Mouse (Mus musculus) splenic B cell, adult 2 months (primary cell): Measurements from ENCODE around the gene Gnaq.
A peak's percentile ranks its signal among the peaks of the same experiment; 100 is the strongest.
"Not testable (repeated sequence)": the region's sequence is repeated elsewhere in the genome, so short reads cannot be mapped to it uniquely, and the experiment has no call there.

ENCODE experiments used
- DNase-seq: peaks from one replicate; pipeline ENCODE4 v3.0.0-alpha.2; 2011; ENCODE audit warnings: low read depth, low spot score
- H3K27me3 ChIP-seq: 2 replicates; pipeline ENCODE4 v1.6.1; 2012; ENCODE audit warnings: mild to moderate bottlenecking, low read length, moderate library complexity, mixed read lengths; ENCODE audit not compliant: control insufficient read depth, poor library complexity, insufficient read depth, severe bottlenecking
- H3K36me3 ChIP-seq: 2 replicates; pipeline ENCODE4 v1.6.1; 2012; ENCODE audit warnings: mild to moderate bottlenecking, low read length, moderate library complexity, mixed read lengths; ENCODE audit not compliant: control insufficient read depth, poor library complexity, insufficient read depth, severe bottlenecking

The Gnaq gene

DNA sequence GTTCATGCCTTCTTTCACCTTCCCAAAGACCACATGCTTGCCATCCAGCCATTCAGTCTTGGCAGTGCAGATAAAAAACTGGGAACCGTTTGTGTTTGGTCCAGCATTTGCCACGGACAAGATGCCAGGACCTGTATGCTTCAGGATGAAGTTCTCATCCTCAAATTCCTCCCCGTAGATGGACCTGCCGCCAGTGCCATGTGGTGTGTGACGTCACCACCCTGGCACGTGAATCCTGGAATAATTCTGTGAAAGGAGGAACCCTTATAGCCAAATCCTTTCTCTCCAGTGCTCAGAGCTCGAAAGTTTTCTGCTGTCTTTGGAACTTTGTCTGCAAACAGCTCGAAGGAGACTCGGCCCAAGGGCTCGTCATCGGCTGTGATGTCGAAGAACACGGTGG, 31.8 kb downstream of the Gnaq start:
- not testable (repeated sequence) for DNase-seq, H3K36me3 ChIP-seq, H3K27me3 ChIP-seq

DNA sequence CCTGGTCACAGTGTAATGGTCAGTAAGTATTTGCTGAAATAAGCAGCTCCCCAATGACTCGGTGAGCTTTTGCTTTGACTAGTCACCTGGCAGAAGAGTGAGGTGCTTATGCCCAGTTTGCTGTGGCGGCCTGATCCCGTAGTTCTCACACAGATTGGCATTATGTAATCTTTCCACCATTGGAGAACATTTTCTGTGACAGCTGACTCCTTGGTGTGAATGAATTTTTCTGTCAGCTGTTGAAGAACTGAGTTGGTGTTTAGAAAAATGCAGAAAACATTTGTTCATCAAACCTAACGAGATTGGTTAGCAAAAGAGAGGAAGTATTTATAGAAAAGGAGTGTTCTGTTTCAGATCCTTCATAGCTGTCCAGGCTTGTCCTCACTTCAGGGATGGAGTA, 34.6 kb downstream of the Gnaq start:
- H3K27me3 ChIP-seq = no peaks in the 10 kb centered on the region
- H3K36me3 ChIP-seq = no peaks in the 10 kb centered on the region
- DNase-seq = no peak

DNA sequence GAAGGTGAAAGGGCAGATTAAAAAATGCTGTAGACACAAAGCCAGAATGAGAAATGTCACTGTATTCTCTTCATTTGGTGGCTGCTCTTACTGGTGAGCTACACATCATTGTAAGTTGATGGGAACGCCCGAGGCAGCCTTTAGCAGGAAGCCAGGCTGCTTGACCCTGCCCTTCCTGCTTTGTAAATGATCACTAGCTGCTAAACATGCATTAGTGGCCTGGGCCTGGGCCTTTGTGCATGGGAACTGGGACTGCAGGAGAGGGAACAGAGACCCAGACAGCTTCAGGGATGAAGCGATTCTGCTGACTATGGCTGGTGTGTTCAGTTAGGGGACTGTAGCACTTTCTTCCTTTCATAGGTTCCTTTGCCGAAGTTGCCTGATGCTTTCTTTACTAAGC, 35.6 kb downstream of the Gnaq start:
- no peak for DNase-seq
- Histone ChIP-seq H3K27me3 (no peaks in the 10 kb centered on the region), H3K36me3 (no peaks in the 10 kb centered on the region)

DNA sequence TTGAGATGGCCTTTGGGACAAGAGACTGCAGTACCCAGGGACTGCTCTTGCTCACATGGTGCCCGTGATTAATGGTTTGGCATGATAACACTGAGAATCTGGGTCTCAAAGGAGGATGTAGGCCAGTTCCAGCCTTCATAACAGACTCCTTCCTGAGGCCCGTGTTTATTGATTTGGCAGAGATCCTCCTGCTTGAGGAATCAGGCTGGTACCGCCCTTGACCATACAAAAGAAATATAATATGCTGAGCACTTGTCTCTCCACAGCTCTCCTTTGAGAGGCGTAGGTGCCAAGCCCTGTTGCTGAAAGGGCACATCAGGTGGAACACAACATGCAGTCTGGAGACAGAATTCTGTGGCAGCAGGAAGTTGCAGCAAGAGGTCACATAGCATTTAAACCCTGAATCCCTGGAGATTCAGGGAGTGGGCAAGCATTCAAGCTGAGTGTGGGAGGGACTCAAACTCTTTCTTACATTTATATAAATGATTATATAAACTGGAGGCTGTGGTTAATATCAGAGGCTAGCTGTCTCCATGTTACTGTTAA, 36.1 kb downstream of the Gnaq start:
- DNase-seq = no peak
- no peaks in the 10 kb centered on the region for H3K27me3 ChIP-seq
- no peaks in the 10 kb centered on the region for H3K36me3 ChIP-seq

DNA sequence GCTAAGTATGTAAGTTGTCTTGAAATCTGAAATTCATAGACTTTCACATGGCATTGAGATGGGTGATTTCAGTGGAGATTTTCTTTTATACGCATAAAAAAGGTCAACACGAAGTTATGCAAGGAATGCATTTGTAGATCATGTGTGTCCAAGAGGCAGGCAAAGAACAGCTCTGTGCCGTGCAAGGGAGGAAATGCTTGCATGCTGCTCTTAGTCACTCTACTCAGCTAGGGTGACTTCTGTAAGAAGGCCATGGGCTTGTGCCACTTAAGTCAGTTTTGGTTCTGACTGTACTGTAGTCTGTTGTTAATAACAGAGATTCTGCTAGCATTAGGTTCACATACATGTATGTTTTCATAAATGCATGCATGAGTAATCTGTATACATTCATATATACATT, 38.1 kb downstream of the Gnaq start:
- no peaks in the 10 kb centered on the region for H3K36me3 ChIP-seq
- no peak for DNase-seq
- H3K27me3 ChIP-seq = no peaks in the 10 kb centered on the region

DNA sequence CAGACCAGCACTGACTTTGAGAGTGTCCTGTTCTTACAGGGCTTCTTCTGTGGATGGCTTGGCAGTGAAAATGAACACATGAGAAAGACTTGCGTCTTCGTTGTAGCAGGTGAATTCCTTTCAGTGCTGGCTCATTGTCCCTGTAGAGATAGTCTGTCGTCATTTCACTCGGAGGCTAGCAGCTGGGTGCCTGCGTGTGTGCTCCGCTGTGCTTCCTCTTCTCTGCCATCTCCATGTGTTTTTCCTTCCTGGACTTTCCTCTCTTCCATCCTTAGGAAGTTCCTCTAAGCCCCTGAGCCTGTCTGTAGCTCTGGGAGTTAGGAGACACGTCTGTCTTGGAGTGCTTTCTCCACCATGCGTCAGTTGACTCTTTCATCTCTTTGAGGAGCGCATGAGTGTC, 41.1 kb downstream of the Gnaq start:
- H3K27me3 ChIP-seq = no peaks in the 10 kb centered on the region
- DNase-seq = no peak
- H3K36me3 ChIP-seq = no peaks in the 10 kb centered on the region

DNA sequence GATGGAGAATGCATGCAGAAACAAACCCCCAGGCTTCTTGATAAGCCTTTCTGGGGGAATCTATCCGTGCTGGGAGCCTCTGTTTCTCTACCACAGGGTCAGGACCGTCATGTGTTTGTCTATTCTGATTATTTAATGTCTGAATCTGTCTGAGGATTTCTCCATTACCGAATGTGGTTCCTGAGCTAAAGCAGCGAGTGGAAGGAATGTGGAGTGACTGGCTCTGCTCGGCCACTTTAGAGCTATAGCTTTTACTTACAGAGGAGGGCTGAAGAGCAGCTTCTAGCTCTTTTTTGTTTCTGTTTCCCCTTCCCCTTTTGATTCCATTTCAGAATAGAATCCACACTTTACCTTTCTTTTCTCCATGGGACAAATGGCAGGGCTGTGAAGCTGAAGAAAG, 43.8 kb downstream of the Gnaq start:
- Histone ChIP-seq H3K36me3 (no peaks in the 10 kb centered on the region), H3K27me3 (no peaks in the 10 kb centered on the region)
- DNase-seq = no peak

DNA sequence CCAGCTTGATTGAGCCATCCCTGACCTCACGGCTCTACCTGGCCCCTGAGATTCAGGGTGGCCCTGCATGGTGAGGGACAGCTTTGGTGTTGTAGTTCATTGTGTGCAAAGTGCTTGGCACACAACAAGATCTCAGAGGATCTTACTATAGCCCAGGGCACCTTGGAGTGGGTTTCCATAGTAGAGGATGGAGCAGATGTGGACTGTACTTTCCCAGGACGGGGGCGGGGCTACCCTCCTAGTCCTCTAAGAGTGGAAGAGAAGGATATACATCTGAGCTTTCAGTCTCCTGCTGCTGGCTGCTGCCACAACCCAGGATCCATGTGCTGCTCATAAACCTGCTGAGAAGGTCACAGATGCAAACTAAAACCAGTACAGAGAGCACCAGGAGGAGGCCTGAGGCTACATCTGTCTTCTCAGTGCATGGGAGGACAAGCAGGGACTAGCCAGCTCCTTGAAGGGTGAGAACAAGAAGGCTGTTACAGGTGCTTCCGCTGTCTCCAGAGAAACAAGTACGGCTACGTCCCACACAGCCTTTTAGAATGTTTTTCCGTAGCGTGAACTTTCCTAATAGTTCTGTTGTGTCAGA, 44.6 kb downstream of the Gnaq start:
- H3K27me3 ChIP-seq = no peaks in the 10 kb centered on the region
- no peaks in the 10 kb centered on the region for H3K36me3 ChIP-seq
- DNase-seq = no peak

DNA sequence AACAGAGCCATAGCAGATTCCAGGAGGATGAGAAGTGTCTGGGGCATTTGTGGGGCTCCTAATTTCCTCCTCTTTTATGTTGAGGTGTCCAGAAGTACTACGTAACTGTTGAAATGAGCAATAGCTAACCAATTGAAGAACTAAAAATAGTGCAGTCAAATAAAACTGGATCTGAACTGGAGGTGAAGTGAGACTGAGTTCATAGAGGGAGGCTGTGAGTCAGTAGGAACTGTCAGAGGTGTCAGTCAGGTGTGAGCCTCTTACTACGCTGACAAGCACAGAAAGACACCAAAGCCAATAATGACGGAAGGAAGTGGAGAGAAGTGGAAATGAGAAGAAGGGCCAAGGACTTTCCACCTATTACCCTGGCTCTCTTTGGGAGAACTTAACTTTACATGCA, 48.6 kb downstream of the Gnaq start:
- no peaks in the 10 kb centered on the region for H3K36me3 ChIP-seq
- DNase-seq = no peak

DNA sequence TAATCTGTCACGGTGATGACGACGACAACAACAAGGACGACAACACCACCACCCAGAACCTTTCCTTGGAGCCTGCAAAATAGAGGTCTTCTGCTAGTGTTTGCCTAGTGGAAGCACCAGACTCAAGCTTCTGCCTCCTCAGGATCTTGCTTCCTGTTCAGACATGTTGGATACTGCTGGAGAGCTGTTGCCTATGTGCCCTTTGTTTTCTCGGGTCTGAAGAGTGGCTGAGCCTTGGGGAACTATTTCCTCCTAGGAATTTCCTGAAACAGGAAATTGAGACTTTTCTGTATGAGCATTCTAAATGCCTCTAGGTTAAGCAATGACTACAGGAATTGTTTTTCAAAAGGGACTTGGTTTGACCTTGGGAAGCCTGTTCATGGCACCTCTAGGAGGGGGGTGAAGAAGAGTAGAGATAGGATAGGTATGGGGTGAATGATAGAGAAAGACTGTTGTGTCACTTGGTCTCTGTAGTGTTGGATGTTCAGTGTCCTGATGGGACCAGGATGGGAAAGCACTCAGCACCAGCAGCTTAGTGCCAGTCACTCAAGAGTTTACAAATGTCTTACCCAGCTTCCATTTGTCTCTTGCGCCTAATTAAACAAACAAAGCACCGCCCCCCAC, 49.3 kb downstream of the Gnaq start:
- H3K36me3 ChIP-seq = no peaks in the 10 kb centered on the region
- DNase-seq = no peak
- no peaks in the 10 kb centered on the region for H3K27me3 ChIP-seq

More for the DNA sequence above, 48.6 kb downstream of the Gnaq start:
- no peaks in the 10 kb centered on the region for H3K27me3 ChIP-seq

DNA sequence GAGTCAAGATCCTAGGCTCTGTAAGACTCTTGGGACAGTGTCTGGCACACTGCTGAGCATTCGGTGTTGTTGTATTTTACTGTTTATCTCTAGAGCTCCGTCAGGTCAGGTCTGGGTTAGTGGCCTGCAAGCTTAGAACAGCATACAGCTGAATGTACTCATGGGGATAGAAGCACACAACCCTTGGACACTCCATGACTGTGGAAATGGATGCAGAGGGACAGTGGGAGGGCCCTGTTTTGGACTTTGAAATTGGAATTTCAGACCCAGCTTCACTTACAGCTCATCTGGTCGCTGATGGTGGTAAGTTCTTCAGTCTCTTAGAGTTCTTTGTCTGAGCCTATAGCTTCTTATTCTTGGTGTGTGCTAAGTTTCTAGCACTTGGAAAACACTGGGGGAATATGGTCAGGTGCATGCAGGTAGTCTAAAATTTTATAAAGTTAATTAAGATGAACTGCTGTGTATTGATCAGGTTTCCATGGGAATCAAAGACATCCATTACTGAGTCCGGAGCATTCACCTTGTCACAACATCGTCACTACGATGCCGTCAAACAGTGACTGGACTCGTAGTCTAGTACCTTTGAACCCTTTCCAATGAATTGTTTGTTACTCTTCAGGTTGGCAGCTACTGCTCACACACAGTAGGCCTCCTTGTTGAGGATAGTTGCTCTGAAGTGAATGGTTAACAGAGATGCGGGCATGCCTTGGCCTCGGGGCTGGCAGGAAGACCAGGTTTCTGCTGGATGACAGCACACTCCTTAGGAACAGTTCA, 51.1 kb downstream of the Gnaq start:
- Histone ChIP-seq H3K27me3 (no peaks in the 10 kb centered on the region), H3K36me3 (no peaks in the 10 kb centered on the region)
- no peak for DNase-seq

DNA sequence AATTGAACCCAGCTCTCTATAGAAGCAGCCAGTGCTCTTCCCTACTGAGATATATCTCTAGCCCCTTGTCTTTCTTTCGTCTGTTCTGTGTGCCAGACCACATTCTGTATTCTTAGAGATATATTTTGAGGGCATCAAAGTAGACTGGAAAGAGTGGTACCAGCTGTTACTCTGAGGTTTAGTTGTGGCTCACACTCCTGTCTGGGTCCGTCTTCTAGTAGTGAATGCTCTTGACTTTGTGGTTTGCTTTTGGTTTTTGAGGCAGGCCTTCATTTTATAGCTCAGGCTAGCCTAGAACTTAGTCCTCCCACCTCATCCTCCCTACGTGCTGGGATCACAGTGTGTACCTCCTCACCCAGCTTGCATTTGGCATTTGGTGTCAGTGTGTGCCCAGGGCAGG, 54.4 kb downstream of the Gnaq start:
- H3K36me3 ChIP-seq = no peaks in the 10 kb centered on the region
- no peak for DNase-seq

DNA sequence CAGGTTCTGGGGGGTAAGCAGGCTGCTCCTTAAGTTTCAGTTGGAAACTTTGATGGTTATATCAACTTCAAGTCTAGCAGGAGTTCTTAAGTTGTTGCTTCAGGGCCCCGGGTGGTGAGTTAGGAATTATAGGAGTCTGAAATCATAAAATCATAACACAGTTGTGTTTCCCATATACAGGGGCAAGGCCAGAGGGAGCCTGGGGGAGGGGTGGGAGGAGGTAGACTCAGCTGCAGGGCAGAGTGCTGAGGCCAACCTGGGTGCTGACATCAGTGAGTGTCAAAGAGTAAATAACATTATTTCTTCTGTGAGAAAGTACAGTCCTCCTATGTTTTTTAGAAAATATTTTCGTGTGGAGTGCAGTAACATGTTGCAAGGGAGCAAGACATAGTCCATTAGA, 55.3 kb downstream of the Gnaq start:
- H3K27me3 ChIP-seq = no peaks in the 10 kb centered on the region
- DNase-seq = no peak
- no peaks in the 10 kb centered on the region for H3K36me3 ChIP-seq

More for the DNA sequence above, 54.4 kb downstream of the Gnaq start:
- H3K27me3 ChIP-seq = no peaks in the 10 kb centered on the region

DNA sequence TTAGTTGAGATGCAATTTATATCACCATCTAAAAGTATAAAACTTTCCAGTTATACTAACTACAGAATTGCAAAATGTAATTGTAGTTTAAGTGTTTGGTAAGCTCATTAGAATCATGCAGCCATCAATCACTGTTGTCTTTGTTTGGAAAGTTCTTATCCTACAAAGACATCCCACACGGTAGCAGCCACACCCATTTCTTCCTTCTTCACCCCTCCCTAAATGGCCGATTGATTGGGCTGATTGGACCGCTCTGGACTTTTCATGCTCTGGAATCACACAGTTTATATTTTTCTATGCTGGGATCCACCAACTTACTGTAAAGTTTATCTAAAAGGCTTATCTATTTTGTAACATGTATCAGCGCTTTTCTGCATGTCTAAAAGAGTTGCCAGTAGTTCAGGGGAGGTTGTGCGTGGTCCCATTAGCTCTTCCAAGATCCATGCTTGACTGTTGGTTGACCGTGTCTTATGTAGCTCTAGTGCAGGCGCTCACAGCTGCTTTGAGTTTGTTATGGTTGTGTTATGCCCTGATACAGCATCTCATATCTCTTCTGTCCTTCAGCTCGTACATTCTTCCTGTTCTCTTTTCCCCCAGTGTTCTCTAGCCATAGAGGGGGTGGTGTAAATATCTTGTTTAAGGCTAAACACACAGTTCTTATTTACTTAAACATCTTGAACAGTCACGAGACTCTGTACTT, 56.6 kb downstream of the Gnaq start:
- no peaks in the 10 kb centered on the region for H3K36me3 ChIP-seq
- DNase-seq = no peak
- no peaks in the 10 kb centered on the region for H3K27me3 ChIP-seq

DNA sequence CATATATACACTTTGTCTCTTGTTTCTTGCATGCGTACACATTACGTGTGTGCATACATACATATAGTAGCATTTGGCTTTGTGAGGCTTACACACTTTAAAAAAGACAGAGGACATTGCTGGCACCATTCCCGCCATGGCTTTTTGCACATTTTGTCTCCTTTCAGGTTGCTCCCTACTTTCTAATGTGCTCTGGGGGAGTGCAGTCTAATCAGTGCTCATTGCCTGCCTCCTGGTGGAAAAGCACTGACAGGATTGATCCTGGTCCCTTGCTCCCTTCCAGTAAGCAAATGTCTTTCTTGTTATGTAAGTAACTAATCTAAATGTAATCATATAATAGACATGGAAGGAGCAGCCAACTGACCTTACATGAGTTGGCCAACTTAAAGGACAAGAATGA, 65.5 kb downstream of the Gnaq start:
- peak; percentile 2 for DNase-seq
- H3K36me3 ChIP-seq = no peaks in the 10 kb centered on the region
- no peaks in the 10 kb centered on the region for H3K27me3 ChIP-seq
